Mouse (Mus musculus) thymus, adult 2 months (tissue): Measurements from ENCODE around the gene Snd1. TPM values are rescaled to one million over a fixed set of nuclear protein-coding genes. Genes with fewer than 3 reads are reported as not detected.

Experiments
- DNase-seq: peaks from one replicate; pipeline ENCODE4 v3.0.0; 2021
- H3K27ac ChIP-seq: fragments of 200-500 bp; 2 replicates; pipeline ENCODE4 v1.5.1; 2012; ENCODE audit warnings: low read length, control low read depth; ENCODE audit not compliant: control insufficient read depth, insufficient read depth
- H3K27me3 ChIP-seq: fragments of 200-500 bp; 2 replicates; pipeline ENCODE4 v1.6.1; 2012; ENCODE audit warnings: mild to moderate bottlenecking, low read length, moderate library complexity, mixed read lengths; ENCODE audit not compliant: control insufficient read depth, insufficient read depth
- H3K36me3 ChIP-seq: fragments of 200-500 bp; 2 replicates; pipeline ENCODE4 v1.6.1; 2012; ENCODE audit warnings: mild to moderate bottlenecking, low read length, moderate library complexity; ENCODE audit not compliant: control insufficient read depth, insufficient read depth
- H3K4me1 ChIP-seq: fragments of 200-500 bp; replicated peaks from 2 replicates; pipeline ENCODE4 v1.6.1; 2012; ENCODE audit warnings: low read length; ENCODE audit not compliant: control insufficient read depth, insufficient read depth
- H3K4me3 ChIP-seq: fragments of 200-500 bp; 2 replicates; pipeline ENCODE4 v1.5.1; 2012; ENCODE audit warnings: mild to moderate bottlenecking, low read length, control low read depth, moderate library complexity; ENCODE audit not compliant: control insufficient read depth, insufficient read depth
- CTCF ChIP-seq: fragments of 200-500 bp; IDR thresholded peaks from 2 replicates; pipeline ENCODE4 v1.5.1; 2012; ENCODE audit warnings: mild to moderate bottlenecking, control low read depth, low read length, moderate library complexity, borderline replicate concordance; ENCODE audit not compliant: control insufficient read depth, poor library complexity, insufficient read depth; ENCODE audit errors: extremely low read depth
- POLR2A ChIP-seq: fragments of 200-500 bp; IDR thresholded peaks from 2 replicates; pipeline ENCODE4 v1.6.1; 2012; ENCODE audit warnings: mild to moderate bottlenecking, low read length, control low read depth, moderate library complexity; ENCODE audit not compliant: control insufficient read depth, poor library complexity, insufficient read depth; ENCODE audit errors: extremely low read depth
- WGBS: fragments of 180-500 bp; shearing (Covaris S2); methylation state at CpG from one replicate; pipeline ENCODE4 v1.1.7; 2018; 5-methylcytosine and 5-hydroxymethylcytosine counted together
- polyA plus RNA-seq: library from polyadenylated mRNA; depleted of rRNA; stranded (reverse); fragments of >200 nt; gene quantifications from 2 replicates; pipeline ENCODE4 v1.2.3, GENCODE M21; 2012

Gene Snd1
- polyA plus RNA-seq, 1 experiment = 79.3 TPM

GRCm38 (mm10) chr6:28833380-28833822 lies 358.5 kb downstream of the Snd1 start:
- TF ChIP-seq POLR2A = no peak
- no peak for TF ChIP-seq CTCF
- Histone ChIP-seq H3K4me1 (peaks cover 11% of the 10 kb centered on the region), H3K36me3 (no peaks in the 10 kb centered on the region), H3K4me3 (peak overlapping the region; percentile 5; the same call in 1 of the 2 replicates), H3K27me3 (peaks cover 8% of the 10 kb centered on the region), H3K27ac (no peak overlapping the region)
- 16% methylated on average over 43 of the region's 43 CpGs for WGBS
- DNase-seq = no peak

DNA sequence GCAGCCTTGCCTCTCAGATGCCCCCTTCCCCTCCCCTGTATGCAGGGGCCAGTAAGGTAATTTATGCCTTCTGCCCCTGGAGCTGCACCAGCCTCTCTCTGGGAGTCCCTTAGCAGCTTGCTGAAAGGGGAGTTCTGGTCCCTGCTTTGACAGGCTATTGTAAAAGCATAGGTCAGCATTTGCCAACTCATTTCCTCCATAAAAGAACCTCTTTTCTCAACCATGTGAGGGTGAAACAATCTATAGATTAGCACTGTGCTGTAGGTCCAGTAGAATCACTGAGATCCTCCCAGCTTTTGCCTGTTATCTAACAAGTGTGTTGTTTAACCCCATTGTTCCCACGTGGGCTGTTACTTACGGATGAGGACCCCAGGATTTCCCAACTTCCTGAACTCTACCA lies 359.1 kb downstream of the Snd1 start:
- 93% methylated on average over 2 of the region's 2 CpGs for WGBS
- peaks cover 8% of the 10 kb centered on the region for H3K27me3 ChIP-seq
- H3K27ac ChIP-seq = no peak overlapping the region
- TF ChIP-seq POLR2A = no peak
- TF ChIP-seq CTCF = no peak
- DNase-seq = no peak
- H3K4me3 ChIP-seq = no peak overlapping the region
- H3K36me3 ChIP-seq = no peaks in the 10 kb centered on the region
- peaks cover 11% of the 10 kb centered on the region for H3K4me1 ChIP-seq

- H3K4me1 ChIP-seq = peaks cover 10% of the 10 kb centered on the region
- no peak overlapping the region for H3K4me3 ChIP-seq
- TF ChIP-seq CTCF (no peak), POLR2A (no peak)
- no peak overlapping the region for H3K27ac ChIP-seq
- no peaks in the 10 kb centered on the region for H3K36me3 ChIP-seq
- no peak for DNase-seq
- peaks cover 4% of the 10 kb centered on the region; the same call in 1 of the 2 replicates for H3K27me3 ChIP-seq
Observed at GRCm38 (mm10) chr6:28836600-28836999, 361.7 kb downstream of the Snd1 start.

- Histone ChIP-seq H3K27ac (no peak overlapping the region), H3K4me3 (no peak overlapping the region), H3K27me3 (no peaks in the 10 kb centered on the region), H3K4me1 (no peaks in the 10 kb centered on the region), H3K36me3 (no peaks in the 10 kb centered on the region)
- WGBS = 92% methylated on average over 3 of the region's 3 CpGs
- DNase-seq = no peak
- TF ChIP-seq CTCF (no peak), POLR2A (no peak)
Observed at GRCm38 (mm10) chr6:28841569-28841968, 366.6 kb downstream of the Snd1 start.

GRCm38 (mm10) chr6:28842375-28843276 lies 367.7 kb downstream of the Snd1 start:
- TF ChIP-seq POLR2A (no peak), CTCF (no peak)
- DNase-seq = no peak
- 94% methylated on average over 4 of the region's 4 CpGs for WGBS
- no peaks in the 10 kb centered on the region for H3K27me3 ChIP-seq
- no peaks in the 10 kb centered on the region for H3K4me1 ChIP-seq
- H3K27ac ChIP-seq = no peak overlapping the region
- no peak overlapping the region for H3K4me3 ChIP-seq
- no peaks in the 10 kb centered on the region for H3K36me3 ChIP-seq

GRCm38 (mm10) chr6:28845610-28846009 lies 370.7 kb downstream of the Snd1 start:
- no peaks in the 10 kb centered on the region for H3K27me3 ChIP-seq
- H3K36me3 ChIP-seq = no peaks in the 10 kb centered on the region
- no peak for TF ChIP-seq CTCF
- TF ChIP-seq POLR2A = no peak
- H3K27ac ChIP-seq = no peak overlapping the region
- no peak for DNase-seq
- 90% methylated on average over 4 of the region's 4 CpGs for WGBS
- no peaks in the 10 kb centered on the region for H3K4me1 ChIP-seq
- H3K4me3 ChIP-seq = no peak overlapping the region

GRCm38 (mm10) chr6:28847616-28848015 lies 372.7 kb downstream of the Snd1 start:
- no peaks in the 10 kb centered on the region for H3K4me1 ChIP-seq
- no peak for DNase-seq
- 95% methylated on average over 6 of the region's 6 CpGs for WGBS

More at GRCm38 (mm10) chr6:28847616-28848015, 372.7 kb downstream of the Snd1 start:
- H3K27me3 ChIP-seq = no peaks in the 10 kb centered on the region
- H3K27ac ChIP-seq = no peak overlapping the region
- H3K4me3 ChIP-seq = no peak overlapping the region
- TF ChIP-seq POLR2A = no peak
- TF ChIP-seq CTCF = no peak
- H3K36me3 ChIP-seq = no peaks in the 10 kb centered on the region
